Mouse (Mus musculus) liver, adult 2 months (tissue): ENCODE data around the gene Ripk4.

Experiments
- CTCF ChIP-seq: fragments of 200-500 bp; IDR thresholded peaks from 2 replicates; pipeline ENCODE4 v1.5.1; 2011; ENCODE audit warnings: low read depth, low read length, control low read depth
- POLR2A ChIP-seq: fragments of 200-500 bp; IDR thresholded peaks from 2 replicates; pipeline ENCODE4 v1.6.1; 2011; ENCODE audit warnings: low read length, control low read depth; ENCODE audit not compliant: insufficient read depth; ENCODE audit errors: extremely low read depth

GRCm38 (mm10) chr16:97695709-97696108 is 67.9 kb downstream of the Ripk4 start:
- TF ChIP-seq POLR2A (no peak), CTCF (no peak)
